Mouse (Mus musculus) spleen, adult 2 months (tissue): ENCODE data around the gene Clk3.

Experiments used
- CTCF ChIP-seq: fragments of 200-500 bp; IDR thresholded peaks from 2 replicates; pipeline ENCODE4 v1.5.1; 2011; ENCODE audit warnings: mild to moderate bottlenecking, inconsistent platforms; ENCODE audit not compliant: insufficient read depth, insufficient read length, insufficient replicate concordance; ENCODE audit errors: extremely low read depth
- POLR2A ChIP-seq: fragments of 200-500 bp; IDR thresholded peaks from 2 replicates; pipeline ENCODE4 v1.6.1; 2011; ENCODE audit warnings: low read depth, low read length, inconsistent platforms

GRCm38 (mm10) chr9:57797456-57797855 is 31.8 kb upstream of the Clk3 start:
- TF ChIP-seq CTCF (no peak), POLR2A (no peak)
